Mouse (Mus musculus) thymus, adult 2 months (tissue): Measurements from ENCODE around the gene Sele.

Source experiments
- CTCF ChIP-seq: fragments of 200-500 bp; IDR thresholded peaks from 2 replicates; pipeline ENCODE4 v1.5.1; 2012; ENCODE audit warnings: mild to moderate bottlenecking, control low read depth, low read length, moderate library complexity, borderline replicate concordance; ENCODE audit not compliant: control insufficient read depth, poor library complexity, insufficient read depth; ENCODE audit errors: extremely low read depth
- POLR2A ChIP-seq: fragments of 200-500 bp; IDR thresholded peaks from 2 replicates; pipeline ENCODE4 v1.6.1; 2012; ENCODE audit warnings: mild to moderate bottlenecking, low read length, control low read depth, moderate library complexity; ENCODE audit not compliant: control insufficient read depth, poor library complexity, insufficient read depth; ENCODE audit errors: extremely low read depth

DNA sequence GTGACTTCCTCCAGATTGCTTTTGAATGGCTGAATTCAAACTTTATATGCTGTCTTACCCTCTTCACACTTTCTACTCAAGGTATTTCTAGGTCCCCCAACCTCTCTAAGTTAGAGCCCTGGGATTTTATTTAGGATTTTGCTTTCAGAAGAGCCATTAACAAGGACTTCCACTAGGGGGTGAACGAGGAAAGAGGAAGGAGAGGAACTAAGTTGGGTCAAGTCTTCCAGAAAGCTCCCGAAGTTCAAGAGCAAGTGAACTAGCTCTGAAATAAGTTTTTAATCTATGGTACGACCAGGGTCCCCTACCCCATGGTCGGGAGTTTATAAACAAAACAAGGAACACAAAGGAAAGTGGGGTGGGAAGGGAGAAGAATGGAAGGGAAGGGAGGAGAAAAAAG, 13.2 kb downstream of the Sele start:
- TF ChIP-seq POLR2A = no peak
- TF ChIP-seq CTCF = no peak
